Comparison of ENCODE assay signal across 12 mouse cellular contexts in the genomic region with DNA sequence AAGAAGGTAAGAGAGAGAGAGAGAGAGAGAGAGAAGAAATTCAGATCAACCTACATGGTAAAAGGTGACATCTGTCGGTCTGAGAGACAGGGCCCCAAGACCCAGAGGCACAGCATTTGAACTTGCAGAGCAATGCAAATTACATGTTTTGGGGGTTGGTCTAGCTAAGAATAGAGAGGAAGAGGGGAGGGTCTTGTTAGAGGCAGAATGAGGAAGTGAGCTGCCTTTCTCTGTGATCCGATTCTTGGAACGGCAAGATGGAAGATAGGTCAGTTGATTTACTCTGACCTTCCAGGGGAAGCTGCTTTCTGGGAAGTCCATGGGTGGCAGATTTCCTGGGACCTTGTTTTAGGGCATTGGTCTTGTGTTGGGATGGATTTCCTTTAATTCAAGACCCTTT. TPM values are rescaled to one million over a fixed set of nuclear protein-coding genes. Genes with fewer than 3 reads are reported as not detected.
DNase-seq lines count a peak whose midpoint lies in the region; ATAC-seq and TF ChIP-seq lines count a peak whose summit lies in the region.
"Had no signal": no experiment of that assay in that cellular context is flagged by ENCODE, and none has a peak within 500 bp of the region (broad histone marks: within the 10 kb centered on the region; RNA-seq: fewer than 3 reads in every experiment).

No protein-coding gene starts in this region.

- TF ChIP-seq POLR2A in liver, adult 2 months (IDR thresholded peaks at IDR 0.05; ENCODE audit: extremely low read depth, insufficient read depth, low read length), result no peak

- no peak overlapping the region for H3K9ac ChIP-seq in liver, adult 2 months (ENCODE audit: low read depth, low read length)
- no peak overlapping the region; the same call in 1 of the 2 replicates for H3K9ac ChIP-seq in heart, postnatal 0 days (replicated peaks; ENCODE audit: low read depth, low read length)
- no peak overlapping the region for H3K9ac ChIP-seq in forebrain, embryonic 14.5 days (ENCODE audit: low read length)

- ATAC-seq in heart, postnatal 0 days (ENCODE audit: insufficient read depth, low read depth), result no peak
- peak; percentile 74 for ATAC-seq in megakaryocyte, adult 5-6 weeks (ENCODE audit: poor library complexity, severe bottlenecking)
- ATAC-seq in forebrain, embryonic 14.5 days, result no peak

- no peak for TF ChIP-seq CTCF in liver, adult 2 months (IDR thresholded peaks at IDR 0.05; ENCODE audit: low read depth, low read length)
- no peak for TF ChIP-seq CTCF in heart, postnatal 0 days (IDR thresholded peaks at IDR 0.05; ENCODE audit: low read depth)

- H3K9me3 ChIP-seq in heart, postnatal 0 days (replicated peaks; ENCODE audit: control insufficient read depth, low read length), result no peaks in the 10 kb centered on the region
- no peaks in the 10 kb centered on the region for H3K9me3 ChIP-seq in forebrain, embryonic 14.5 days (replicated peaks; ENCODE audit: control insufficient read depth, low read length)

- WGBS in liver, adult 2 months, result 73% methylated on average over 3 of the region's 3 CpGs
- WGBS in heart, postnatal 0 days, result 40% methylated on average over 3 of the region's 3 CpGs
- 88% methylated on average over 3 of the region's 3 CpGs for WGBS in forebrain, embryonic 14.5 days

- no peak overlapping the region for H3K4me3 ChIP-seq in liver, adult 2 months (ENCODE audit: insufficient read depth, low read depth, low read length)
- peak overlapping the region; percentile 29; the same call in 1 of the 2 replicates for H3K4me3 ChIP-seq in heart, postnatal 0 days (ENCODE audit: low read depth, low read length)
- H3K4me3 ChIP-seq in forebrain, embryonic 14.5 days (ENCODE audit: low read depth, low read length), result no peak overlapping the region
- H3K4me3 ChIP-seq: erythroblast, embryonic 14.5 days had no signal

- no peaks in the 10 kb centered on the region for H3K79me2 ChIP-seq in liver, adult 2 months (ENCODE audit: control insufficient read depth, insufficient read depth, low read length)

- DNase-seq in liver, adult 2 months (ENCODE audit: extremely low read depth, low read depth, low spot score), result peak; percentile 8
- DNase-seq in liver, result no peak
- DNase-seq in heart, postnatal 0 days (ENCODE audit: low spot score), result no peak
- peak; percentile 53 for DNase-seq in thymus, postnatal 4 days
- no peak for DNase-seq in adrenal gland, postnatal 36 days
- DNase-seq in kidney, adult 18-20 months, result no peak
- no peak for DNase-seq in forebrain, embryonic 14.5 days (ENCODE audit: low spot score)
- DNase-seq: cerebellum, adult 11-12 months; layer of hippocampus, postnatal 36 days; right cerebral cortex, adult 18-20 months had no signal

- H3K27me3 ChIP-seq in liver, adult 2 months (ENCODE audit: control insufficient read depth, insufficient read depth, low read length), result peaks cover 5% of the 10 kb centered on the region
- 0 out of 2 replicates have a peak, but pooled peaks cover 6% of the 10 kb centered on the region for H3K27me3 ChIP-seq in heart, postnatal 0 days (ENCODE audit: control insufficient read depth, insufficient read depth, low read length)
- no peaks in the 10 kb centered on the region for H3K27me3 ChIP-seq in forebrain, embryonic 14.5 days (replicated peaks; ENCODE audit: control insufficient read depth, insufficient read depth, low read length)

- H3K4me1 ChIP-seq in liver, adult 2 months (ENCODE audit: control insufficient read depth, insufficient read depth, low read length), result no peaks in the 10 kb centered on the region
- H3K4me1 ChIP-seq in heart, postnatal 0 days (ENCODE audit: control insufficient read depth, insufficient read depth), result 0 out of 2 replicates have a peak, but pooled peaks cover 6% of the 10 kb centered on the region
- H3K4me1 ChIP-seq in forebrain, embryonic 14.5 days (ENCODE audit: control insufficient read depth, insufficient read depth, low read length), result peaks cover 3% of the 10 kb centered on the region; the same call in 1 of the 2 replicates

- TF ChIP-seq EP300 in heart, postnatal 0 days (IDR thresholded peaks at IDR 0.05; ENCODE audit: low read depth), result no peak

- H3K36me3 ChIP-seq in liver, adult 2 months (ENCODE audit: control insufficient read depth, insufficient read depth, low read length), result no peaks in the 10 kb centered on the region
- no peaks in the 10 kb centered on the region for H3K36me3 ChIP-seq in heart, postnatal 0 days (replicated peaks; ENCODE audit: control insufficient read depth, insufficient read depth, low read length)
- H3K36me3 ChIP-seq in forebrain, embryonic 14.5 days (ENCODE audit: control insufficient read depth, insufficient read depth, low read length), result no peaks in the 10 kb centered on the region

- H3K4me2 ChIP-seq in heart, postnatal 0 days (ENCODE audit: low read depth, low read length), result peak overlapping the region; percentile 42; the same call in 1 of the 2 replicates
- H3K4me2 ChIP-seq in forebrain, embryonic 14.5 days (ENCODE audit: low read length), result no peak overlapping the region

- H3K27ac ChIP-seq in liver, adult 2 months (replicated peaks; ENCODE audit: insufficient read depth, low read depth, low read length), result no peak overlapping the region
- H3K27ac ChIP-seq in heart, postnatal 0 days (ENCODE audit: low read depth), result 0 out of 2 replicates have a peak overlapping the region, but pooled peaks have one; percentile 23
- H3K27ac ChIP-seq in forebrain, embryonic 14.5 days (ENCODE audit: low read depth, low read length), result no peak overlapping the region

RNA-seq across cellular contexts. Expression of a gene that starts 15.7 kb away (rescaled TPM):
- 0.65 and 1.7 TPM in 2 replicates for total RNA-seq in liver, adult 2 months (2014; rRNA removed)
- polyA plus RNA-seq in liver, adult 2 months (2012; rRNA removed), result 0.37 and 0.91 TPM in 2 replicates
- total RNA-seq in heart, postnatal 0 days (2014; rRNA removed; ENCODE audit: low replicate concordance), result 0.08 and 3.9 TPM in 2 replicates
- polyA plus RNA-seq in heart, postnatal 0 days (2015; fragmentation: Nextera tagmentation; extraction: Ambion mirVana), result 1.0 and 1.5 TPM in 2 replicates
- 59.3 and 72.4 TPM in 2 replicates for total RNA-seq in megakaryocyte, adult 5-6 weeks (2015)
- total RNA-seq in megakaryocyte, adult 5-6 weeks (2017), result 82.6 and 119 TPM in 2 replicates
- total RNA-seq in adrenal gland, postnatal 36 days (2021), result 1 to 10 TPM in 1 of 2 experiments, under 1 TPM in 1; 0.40 to 1.1 TPM
- polyA plus RNA-seq in forebrain, embryonic 14.5 days (2014; fragmentation: Nextera tagmentation; extraction: Ambion mirVana), result 1.1 and 1.2 TPM in 2 replicates

RNA-seq across cellular contexts. Expression of a gene that starts 32.6 kb away (rescaled TPM):
- total RNA-seq in liver, adult 2 months (2014; rRNA removed), result 13.6 and 17.0 TPM in 2 replicates
- polyA plus RNA-seq in liver, adult 2 months (2012; rRNA removed), result 14.9 and 15.7 TPM in 2 replicates
- 95.8 and 97.9 TPM in 2 replicates for total RNA-seq in heart, postnatal 0 days (2014; rRNA removed; ENCODE audit: low replicate concordance)
- polyA plus RNA-seq in heart, postnatal 0 days (2015; fragmentation: Nextera tagmentation; extraction: Ambion mirVana), result 32.1 and 34.7 TPM in 2 replicates
- 22.8 and 28.6 TPM in 2 replicates for total RNA-seq in megakaryocyte, adult 5-6 weeks (2015)
- 40.3 and 47.4 TPM in 2 replicates for total RNA-seq in megakaryocyte, adult 5-6 weeks (2017)
- total RNA-seq in adrenal gland, postnatal 36 days (2021), result 10 to 100 TPM; 59.1 to 99.4 TPM
- polyA plus RNA-seq in forebrain, embryonic 14.5 days (2014; fragmentation: Nextera tagmentation; extraction: Ambion mirVana), result 359 and 455 TPM in 2 replicates

Comparison
In these comparisons a context has a peak if more than half of its experiments do, and no peak if none do; other contexts are left out.
1. DNase-seq: peak in liver, adult 2 months (single experiment) and thymus, postnatal 4 days (single experiment); none in liver (single experiment), heart, postnatal 0 days (single experiment), adrenal gland, postnatal 36 days (0 of 2), kidney, adult 18-20 months (single experiment) and forebrain, embryonic 14.5 days (single experiment).
2. RNA of a gene that starts 15.7 kb away (total RNA-seq): 59.3 to 119 TPM in megakaryocyte, adult 5-6 weeks; 0.40 to 1.1 TPM in adrenal gland, postnatal 36 days, 0.65 to 1.7 TPM in liver, adult 2 months and 0.08 to 3.9 TPM in heart, postnatal 0 days; every median in the first group is over 10 times any median in the second.